Mouse (Mus musculus) heart, postnatal 4 days (tissue): ENCODE measurements around the gene Nrap. TPM values are rescaled to one million over a fixed set of nuclear protein-coding genes. Genes with fewer than 3 reads are reported as not detected.
A peak's percentile ranks its signal among the peaks of the same experiment; 100 is the strongest.
"Not testable (repeated sequence)": the region's sequence is repeated elsewhere in the genome, so short reads cannot be mapped to it uniquely, and the experiment has no call there.

ENCODE experiments used
- DNase-seq: peaks from one replicate; pipeline ENCODE4 v3.0.0; 2021
- total RNA-seq, 2 experiments: library from RNA; stranded (reverse); gene quantifications; 2 replicates each; pipeline ENCODE4 v1.2.3; 2021

Nrap gene
- 100 to 1,000 TPM; 261 to 291 TPM for total RNA-seq

GRCm38 (mm10) chr19:56389879-56390278 is at the start of gene Nrap:
Nrap (minus strand) TSS chr19:56390037.
- peak; percentile 72 for DNase-seq

DNA sequence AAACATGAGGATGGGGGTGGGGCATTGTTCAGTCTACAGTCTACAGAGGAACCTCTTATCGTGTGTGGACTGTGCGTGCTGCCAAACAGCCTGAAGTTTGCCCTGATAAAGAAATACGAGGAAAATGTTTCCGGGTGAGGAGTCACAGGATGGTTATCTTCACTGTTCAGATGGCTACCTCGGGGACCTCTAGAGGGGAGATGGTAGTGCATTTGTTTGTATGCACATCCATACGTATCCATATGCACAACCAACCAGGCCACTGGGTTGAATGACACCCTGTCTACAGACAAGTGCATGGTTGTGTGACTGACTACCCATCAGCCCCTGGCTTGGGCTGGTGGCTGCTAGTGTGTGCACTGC is 49.2 kb upstream of the Nrap start:
- no peak for DNase-seq

DNA sequence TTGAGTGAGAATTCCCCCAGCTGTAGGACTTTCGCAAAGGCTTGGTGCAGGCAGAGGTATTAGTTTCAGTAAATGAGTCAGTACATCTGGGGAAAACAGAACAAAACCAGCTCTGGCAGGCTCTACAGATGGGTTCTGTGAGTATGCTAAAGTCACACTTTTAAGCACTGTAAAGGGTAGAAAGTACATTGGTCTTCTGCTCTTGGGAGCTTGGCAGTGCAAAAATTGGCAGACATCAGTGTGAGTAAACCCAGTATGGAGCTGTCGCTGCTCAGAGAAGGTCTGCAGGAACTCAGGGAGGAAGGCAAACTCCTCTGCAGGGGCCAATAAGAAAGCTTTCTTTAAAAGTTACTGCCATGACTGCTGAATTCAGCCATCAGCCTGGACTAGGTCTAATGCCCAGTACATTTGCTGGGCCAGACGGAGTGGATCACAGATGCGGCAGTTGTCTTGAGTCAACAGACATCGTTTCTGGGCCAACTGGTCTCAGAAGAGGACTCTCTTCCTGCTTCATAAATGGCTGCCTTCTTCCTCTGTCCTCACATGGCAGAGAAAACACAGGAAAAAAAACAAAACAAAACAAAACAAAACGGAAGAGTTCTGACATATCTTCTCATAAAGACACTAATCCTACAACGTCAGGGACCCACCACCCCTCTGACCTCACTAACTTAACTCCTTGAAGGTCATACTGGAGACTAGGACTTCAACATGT is 48.7 kb upstream of the Nrap start:
- peak; percentile 48 for DNase-seq

DNA sequence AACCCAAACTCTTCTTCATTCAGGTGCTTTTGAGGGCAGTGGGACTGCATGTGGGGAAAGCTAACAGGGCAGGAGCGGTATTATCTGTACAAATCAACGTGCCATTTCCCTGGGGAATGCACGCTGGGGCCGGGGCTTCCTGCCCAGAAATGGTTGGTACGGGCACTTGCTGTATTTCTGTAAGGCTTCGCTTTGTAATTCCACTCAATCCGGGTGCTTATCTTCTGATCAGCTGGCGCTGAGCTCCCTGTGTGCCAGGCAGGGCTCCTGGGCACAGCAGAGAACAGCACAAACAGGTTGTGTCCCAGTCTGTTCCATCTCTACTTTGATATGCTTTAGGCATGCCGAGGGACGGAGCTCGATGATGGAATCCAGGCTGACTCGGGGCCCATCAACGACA is 46.5 kb upstream of the Nrap start:
- no peak for DNase-seq

DNA sequence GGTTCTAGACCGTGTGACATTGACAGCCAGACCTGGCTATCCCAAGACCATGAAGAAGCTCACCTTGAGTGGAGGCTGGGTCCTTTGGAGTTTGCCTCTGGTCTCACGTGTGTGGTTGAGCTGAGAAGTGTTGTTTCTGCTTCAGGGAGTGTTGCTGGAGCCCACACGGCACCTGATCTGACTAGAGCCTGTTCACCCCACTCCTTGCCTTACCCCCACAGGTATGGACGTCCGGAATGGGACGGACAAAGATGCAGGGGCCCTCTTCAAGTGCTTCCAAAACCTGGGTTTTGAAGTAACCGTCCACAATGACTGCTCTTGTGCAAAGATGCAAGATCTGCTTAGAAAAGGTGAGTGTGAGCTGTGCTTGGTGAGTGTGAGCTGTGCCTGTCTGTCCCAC is 43.7 kb upstream of the Nrap start:
- DNase-seq: no peak

GRCm38 (mm10) chr19:56432706-56433105 is 42.9 kb upstream of the Nrap start:
- DNase-seq: no peak

GRCm38 (mm10) chr19:56430369-56430768 is 40.5 kb upstream of the Nrap start:
- no peak for DNase-seq

DNA sequence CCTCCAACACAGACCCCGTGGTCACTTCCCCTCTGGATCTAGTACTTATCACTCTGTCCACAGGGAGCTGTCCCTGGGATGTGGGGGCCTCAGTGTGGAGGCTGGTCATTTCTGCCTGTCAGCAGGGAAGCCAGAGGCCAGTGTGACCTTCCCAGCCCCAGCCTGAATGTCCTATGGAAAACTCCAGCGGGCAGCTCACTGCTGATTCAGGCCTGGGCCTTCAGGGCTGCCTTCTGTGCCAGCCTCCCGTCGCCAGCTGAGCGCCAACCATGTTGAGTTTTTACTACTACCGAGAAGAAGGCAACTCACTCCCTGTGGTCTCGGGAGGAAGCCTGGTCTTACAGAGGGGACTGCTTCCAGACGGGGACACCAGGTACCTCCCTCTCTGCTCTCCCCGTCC is 35.7 kb upstream of the Nrap start:
- DNase-seq: peak; percentile 65

- DNase-seq: no peak
Measured at GRCm38 (mm10) chr19:56424606-56425395, 35.0 kb upstream of the Nrap start.

DNA sequence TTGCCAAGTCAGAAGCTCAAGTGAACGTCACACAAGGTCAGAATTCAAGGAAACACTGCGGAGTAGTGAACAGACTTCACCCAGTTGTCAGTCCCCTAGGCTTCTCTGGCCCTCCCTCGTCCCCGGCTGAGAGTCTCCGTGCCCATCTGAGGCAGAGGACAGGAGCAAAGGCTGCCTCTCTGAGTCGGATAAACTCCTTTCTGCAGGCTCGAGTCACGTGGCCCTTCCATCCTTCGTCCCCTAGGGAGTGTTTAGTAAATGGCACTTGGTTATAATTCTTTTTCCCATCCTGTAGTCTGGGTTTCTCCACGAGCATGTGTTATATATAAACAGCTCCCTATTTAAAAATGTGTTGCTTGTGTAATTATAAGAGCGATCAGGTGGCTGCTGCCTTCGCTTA is 33.5 kb upstream of the Nrap start:
- no peak for DNase-seq

DNA sequence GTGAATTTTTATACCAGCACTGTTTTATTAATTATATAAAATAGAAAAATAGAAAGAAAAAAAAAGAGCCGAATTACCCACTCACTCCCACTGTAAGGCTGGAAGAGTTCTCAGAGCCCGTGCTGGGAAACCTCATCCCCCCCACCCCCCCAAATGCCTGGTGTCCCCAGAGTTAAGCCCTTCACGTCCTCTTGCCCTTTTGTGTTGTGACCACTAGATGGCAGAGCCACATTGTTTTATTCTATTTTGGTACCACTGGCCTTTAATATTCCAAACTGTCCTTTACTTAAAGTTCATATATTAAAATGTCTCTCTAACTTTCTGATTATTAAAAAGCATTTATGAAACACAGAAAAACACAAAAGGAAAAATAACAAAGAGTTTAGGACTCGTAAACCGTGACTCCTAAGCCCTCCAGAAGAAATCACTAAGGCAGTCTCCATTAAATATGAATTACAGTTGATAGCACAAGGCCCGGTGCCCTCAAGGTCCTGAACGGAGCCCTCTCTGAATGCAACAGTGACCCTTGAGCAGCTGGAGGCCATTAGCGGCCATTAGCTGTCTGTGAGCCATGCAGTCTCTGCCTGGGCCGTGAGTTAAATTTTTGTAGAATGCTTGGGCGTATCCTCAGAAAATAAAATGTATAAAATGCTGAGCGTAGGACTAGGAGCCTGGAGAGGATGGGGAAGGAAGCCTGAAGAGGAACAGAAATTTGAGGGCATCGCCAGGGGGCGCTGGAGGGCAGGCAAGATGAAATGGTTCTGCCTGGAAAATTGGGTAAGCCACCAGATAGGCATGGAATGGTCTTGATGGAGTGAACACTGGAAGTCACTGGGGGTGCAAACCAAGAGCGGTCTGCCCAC is 32.9 kb upstream of the Nrap start:
- peak; percentile 93 for DNase-seq

DNA sequence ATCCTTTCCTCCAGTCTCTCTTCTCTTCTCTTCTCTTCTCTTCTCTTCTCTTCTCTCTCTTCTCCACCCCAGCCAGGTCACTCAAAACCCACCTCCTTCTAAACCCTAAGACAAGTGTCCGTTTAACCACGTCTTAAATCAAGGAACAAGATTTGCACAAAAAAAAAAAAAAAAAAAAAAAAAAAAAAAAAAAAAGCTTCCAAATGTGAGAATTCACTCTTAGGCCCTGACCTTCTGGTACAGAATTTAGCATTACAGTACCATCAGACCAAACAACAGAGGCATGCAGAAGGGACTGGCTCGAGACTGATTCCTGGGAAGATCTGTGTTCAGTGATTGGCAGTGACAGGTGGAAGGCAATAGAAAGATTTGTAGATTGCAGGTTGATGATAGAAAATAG is 30.5 kb upstream of the Nrap start:
- no peak for DNase-seq

DNA sequence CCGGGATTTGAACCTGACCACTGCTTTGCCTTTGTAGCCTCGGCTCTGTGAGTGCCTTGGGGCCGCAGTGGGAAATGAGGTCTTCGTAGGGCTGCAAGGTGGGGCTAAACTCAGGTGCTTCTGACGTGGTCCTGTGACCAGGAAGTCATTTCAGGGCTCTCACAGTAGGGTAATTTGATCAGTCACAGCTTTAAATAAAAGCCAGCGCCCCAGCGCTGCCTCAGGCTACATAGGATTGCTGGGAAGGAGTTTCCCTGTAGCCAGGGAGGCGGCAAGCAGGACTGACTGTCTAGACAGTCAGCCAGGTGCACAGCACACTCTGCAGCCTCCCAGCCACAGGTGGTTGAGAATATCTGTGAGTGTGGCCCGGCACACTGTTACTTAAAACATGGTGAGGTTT is 29.6 kb upstream of the Nrap start:
- DNase-seq: no peak

GRCm38 (mm10) chr19:56418404-56418803 is 28.6 kb upstream of the Nrap start:
- no peak for DNase-seq

DNA sequence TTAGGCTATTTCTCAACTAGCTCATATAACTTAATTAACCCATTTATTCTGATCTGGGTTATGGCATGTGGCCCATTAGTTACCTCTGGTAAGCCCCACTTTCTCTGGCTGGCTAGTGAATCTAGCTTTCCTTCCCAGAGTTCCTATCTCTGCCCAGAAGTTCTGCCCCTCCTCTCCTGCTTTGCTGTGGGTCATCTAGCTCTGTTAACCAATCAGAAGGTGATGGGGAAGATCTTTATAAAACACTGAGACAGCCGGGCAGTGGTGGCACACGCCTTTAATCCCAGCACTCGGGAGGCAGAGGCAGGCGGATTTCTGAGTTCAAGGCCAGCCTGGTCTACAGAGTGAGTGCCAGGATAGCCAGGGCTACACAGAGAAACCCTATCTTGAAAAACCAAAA is 20.0 kb upstream of the Nrap start:
- DNase-seq: not testable (repeated sequence)

- DNase-seq: peak; percentile 42
Measured at GRCm38 (mm10) chr19:56406581-56406980, 16.7 kb upstream of the Nrap start.

GRCm38 (mm10) chr19:56405824-56406223 is 16.0 kb upstream of the Nrap start:
- no peak for DNase-seq

DNA sequence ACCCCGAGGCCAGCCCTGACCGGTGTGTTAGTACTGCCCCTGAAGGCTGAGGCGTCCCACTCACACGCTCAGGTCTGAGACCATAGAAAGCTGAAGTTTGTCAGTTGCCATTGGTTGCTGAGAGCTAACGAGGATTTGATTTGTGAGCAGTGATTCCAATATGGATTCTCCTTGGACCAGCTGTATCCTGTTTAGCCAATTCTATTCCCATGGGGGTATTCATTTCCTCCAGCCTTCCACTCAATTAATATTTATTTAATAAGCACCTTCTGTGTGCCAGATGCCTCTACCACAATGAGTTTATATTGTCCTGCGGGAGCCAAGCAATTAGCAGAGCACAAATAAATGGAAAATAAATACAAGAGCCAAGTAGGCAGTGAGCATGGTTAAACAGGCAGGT is 12.0 kb upstream of the Nrap start:
- DNase-seq: no peak

DNA sequence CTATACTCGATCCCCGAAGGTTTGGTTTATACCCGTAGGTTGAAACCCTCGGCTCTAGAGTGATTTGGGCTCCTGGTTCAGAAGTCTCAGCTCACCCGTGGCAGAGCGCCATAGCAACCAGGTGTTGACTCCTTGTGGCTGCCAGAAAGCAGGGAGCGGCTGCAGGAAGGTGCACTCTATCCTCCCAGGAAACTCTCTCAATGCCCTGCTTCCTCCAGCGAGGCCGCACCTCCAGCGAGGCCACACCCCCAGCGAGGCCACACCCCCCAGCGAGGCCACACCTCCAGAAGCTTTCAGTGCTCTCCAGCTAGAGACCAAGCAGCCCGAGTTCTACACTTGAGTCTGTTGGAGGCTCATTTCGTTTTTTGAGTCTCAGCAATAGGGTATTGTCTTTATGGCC is 10.4 kb upstream of the Nrap start:
- DNase-seq: peak; percentile 83

DNA sequence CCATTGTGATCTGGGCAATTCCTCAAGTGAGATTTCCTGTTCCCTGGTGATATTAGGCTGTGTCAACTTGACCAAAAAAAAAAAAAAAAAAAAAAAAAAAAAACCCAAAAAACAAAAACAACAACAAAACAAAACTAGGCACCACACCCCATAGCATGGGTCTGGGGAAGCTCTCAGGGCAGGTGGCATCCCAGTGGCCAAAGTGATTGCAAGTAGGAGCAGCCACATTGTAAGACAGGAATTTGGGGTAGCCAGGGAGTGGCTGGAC is 8.6 kb upstream of the Nrap start:
- no peak for DNase-seq

DNA sequence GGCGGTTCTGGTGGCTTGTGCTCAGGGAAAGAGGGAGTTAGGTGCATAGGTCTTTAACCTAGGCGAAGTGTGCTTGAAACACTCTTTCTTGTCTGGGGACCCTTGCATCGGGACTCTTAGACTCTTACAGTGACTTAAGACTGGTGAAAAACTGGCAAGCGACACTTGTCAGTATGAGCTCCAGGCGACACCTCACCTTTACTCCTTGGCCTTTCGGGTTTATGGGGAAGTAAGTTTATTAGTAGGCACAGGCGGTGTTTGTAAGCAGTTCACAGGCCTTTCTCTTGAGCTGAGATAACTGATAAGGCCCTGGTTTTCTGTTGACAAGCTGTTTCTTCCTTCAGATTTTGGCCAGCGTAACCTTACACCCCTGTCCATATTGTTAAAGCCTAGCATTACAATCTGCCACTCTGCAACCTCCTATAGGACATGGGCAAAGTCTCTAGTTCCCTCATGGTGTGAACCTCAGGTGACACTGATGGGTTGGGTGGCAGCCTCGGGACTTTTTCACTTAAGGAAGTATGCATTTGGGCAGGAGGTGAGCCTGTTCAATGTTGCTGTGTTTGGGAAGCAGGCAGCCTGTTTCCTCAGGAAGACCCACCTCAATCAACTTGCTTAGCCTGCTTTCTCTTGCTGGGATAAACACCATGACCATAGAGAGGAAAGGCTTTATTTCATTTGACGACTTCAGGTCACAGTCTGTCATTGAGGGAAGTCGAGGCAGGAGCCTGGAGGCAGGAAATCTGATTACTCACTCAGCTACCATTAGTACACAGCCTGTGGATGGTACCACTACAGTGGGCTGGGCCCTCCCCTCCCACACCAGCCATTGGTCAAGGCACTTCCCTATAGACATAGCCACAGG is 8.1 kb upstream of the Nrap start:
- DNase-seq: no peak
